Mouse (Mus musculus) liver, embryonic 16.5 days (tissue): Measurements from ENCODE around the gene Slc39a11. TPM values are rescaled to one million over a fixed set of nuclear protein-coding genes. Genes with fewer than 3 reads are reported as not detected.

ENCODE experiments used
- ATAC-seq: fragments of 200-750 bp; cut with Nextera tagmentation; 2 replicates; pipeline ENCODE4 v1.8.0; 2017; ENCODE audit warnings: low read depth, mild to moderate bottlenecking, moderate number of reproducible peaks, moderate library complexity
- H3K27ac ChIP-seq: fragments of 300-500 bp; sonication (generic); 2 replicates; pipeline ENCODE4 v1.5.1; 2014; ENCODE audit warnings: mild to moderate bottlenecking, low read length
- H3K27me3 ChIP-seq: fragments of 300-500 bp; sonication (generic); 2 replicates; pipeline ENCODE4 v1.6.1; 2014; ENCODE audit warnings: low read depth, low read length, mixed read lengths; ENCODE audit not compliant: control insufficient read depth, insufficient read depth
- H3K36me3 ChIP-seq: fragments of 300-500 bp; sonication (generic); 2 replicates; pipeline ENCODE4 v1.6.1; 2014; ENCODE audit warnings: mild to moderate bottlenecking; ENCODE audit not compliant: control insufficient read depth, insufficient read depth
- H3K4me1 ChIP-seq: fragments of 300-500 bp; sonication (generic); 2 replicates; pipeline ENCODE4 v1.6.1; 2014; ENCODE audit warnings: low read depth, low read length, mixed read lengths; ENCODE audit not compliant: control insufficient read depth
- H3K4me2 ChIP-seq: fragments of 300-500 bp; sonication (generic); 2 replicates; pipeline ENCODE4 v1.6.1; 2014; ENCODE audit warnings: low read depth, low read length, mixed read lengths
- H3K4me3 ChIP-seq: fragments of 300-500 bp; sonication (generic); 2 replicates; pipeline ENCODE4 v1.5.1; 2014; ENCODE audit warnings: low read depth, mild to moderate bottlenecking, low read length
- H3K9ac ChIP-seq: fragments of 300-500 bp; sonication (generic); 2 replicates; pipeline ENCODE4 v1.6.1; 2014; ENCODE audit warnings: low read depth, low read length
- H3K9me3 ChIP-seq: fragments of 300-500 bp; sonication (generic); replicated peaks from 2 replicates; pipeline ENCODE4 v1.6.1; 2016; ENCODE audit warnings: low read length; ENCODE audit not compliant: control insufficient read depth
- WGBS: fragments of 180-500 bp; shearing (Covaris S2); extraction: QIAGEN DNeasy Blood & Tissue Kit; methylation state at CpG from one replicate; pipeline ENCODE4 v1.1.7; 2014; ENCODE audit not compliant: insufficient replicate concordance; 5-methylcytosine and 5-hydroxymethylcytosine counted together
- polyA plus RNA-seq: library from polyadenylated mRNA; unstranded; fragments of >200 nt; fragmentation: Nextera tagmentation; extraction: Ambion mirVana; gene quantifications from 2 replicates; pipeline ENCODE4 v1.2.1, GENCODE M21; 2015

Slc39a11 gene
- polyA plus RNA-seq, 1 experiment from 2014 or later: 14.1 TPM

- ATAC-seq: no peak
- 58% methylated on average over 3 of the region's 3 CpGs for WGBS
- no peak overlapping the region for H3K4me3 ChIP-seq
- no peak overlapping the region for H3K27ac ChIP-seq
- no peaks in the 10 kb centered on the region for H3K27me3 ChIP-seq
- no peaks in the 10 kb centered on the region for H3K9me3 ChIP-seq
- no peak overlapping the region for H3K9ac ChIP-seq
- no peak overlapping the region for H3K4me2 ChIP-seq
- no peaks in the 10 kb centered on the region for H3K4me1 ChIP-seq
- H3K36me3 ChIP-seq: no peaks in the 10 kb centered on the region
Observed at GRCm38 (mm10) chr11:113225748-113226147, 424.1 kb downstream of the Slc39a11 start.

DNA sequence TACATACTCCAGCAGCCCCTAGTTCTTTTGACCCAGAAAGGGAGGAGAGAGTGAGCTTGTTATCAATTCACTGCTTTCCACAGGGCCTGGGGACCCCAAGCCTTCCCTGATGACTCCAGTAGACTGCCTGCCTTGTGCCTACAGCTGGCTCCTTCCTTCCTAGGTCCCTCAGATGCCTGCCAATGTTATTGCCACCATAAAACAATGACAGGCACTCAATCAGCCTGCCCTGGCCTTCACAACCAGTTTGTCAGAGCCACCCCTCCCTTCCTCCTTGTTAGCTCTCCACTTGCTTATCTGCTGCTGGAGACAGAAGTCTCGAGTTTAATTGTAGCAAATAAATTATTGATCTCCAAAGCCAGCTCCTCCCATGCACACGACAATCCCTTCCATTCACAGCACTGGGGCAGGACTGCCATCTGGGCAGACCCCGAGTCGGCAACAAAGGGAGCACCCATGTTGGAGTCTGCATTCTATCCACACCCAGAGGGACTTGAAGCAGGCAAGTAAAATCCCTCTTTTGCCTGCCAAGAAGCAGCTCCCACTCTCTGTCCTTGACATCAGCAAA is 426.0 kb downstream of the Slc39a11 start:
- no peaks in the 10 kb centered on the region for H3K9me3 ChIP-seq
- ATAC-seq: no peak
- no peaks in the 10 kb centered on the region for H3K4me1 ChIP-seq
- no peak overlapping the region for H3K4me2 ChIP-seq
- 32% methylated on average over 4 of the region's 4 CpGs for WGBS
- no peak overlapping the region for H3K4me3 ChIP-seq
- H3K36me3 ChIP-seq: no peaks in the 10 kb centered on the region
- H3K27ac ChIP-seq: no peak overlapping the region
- no peaks in the 10 kb centered on the region for H3K27me3 ChIP-seq
- H3K9ac ChIP-seq: no peak overlapping the region

DNA sequence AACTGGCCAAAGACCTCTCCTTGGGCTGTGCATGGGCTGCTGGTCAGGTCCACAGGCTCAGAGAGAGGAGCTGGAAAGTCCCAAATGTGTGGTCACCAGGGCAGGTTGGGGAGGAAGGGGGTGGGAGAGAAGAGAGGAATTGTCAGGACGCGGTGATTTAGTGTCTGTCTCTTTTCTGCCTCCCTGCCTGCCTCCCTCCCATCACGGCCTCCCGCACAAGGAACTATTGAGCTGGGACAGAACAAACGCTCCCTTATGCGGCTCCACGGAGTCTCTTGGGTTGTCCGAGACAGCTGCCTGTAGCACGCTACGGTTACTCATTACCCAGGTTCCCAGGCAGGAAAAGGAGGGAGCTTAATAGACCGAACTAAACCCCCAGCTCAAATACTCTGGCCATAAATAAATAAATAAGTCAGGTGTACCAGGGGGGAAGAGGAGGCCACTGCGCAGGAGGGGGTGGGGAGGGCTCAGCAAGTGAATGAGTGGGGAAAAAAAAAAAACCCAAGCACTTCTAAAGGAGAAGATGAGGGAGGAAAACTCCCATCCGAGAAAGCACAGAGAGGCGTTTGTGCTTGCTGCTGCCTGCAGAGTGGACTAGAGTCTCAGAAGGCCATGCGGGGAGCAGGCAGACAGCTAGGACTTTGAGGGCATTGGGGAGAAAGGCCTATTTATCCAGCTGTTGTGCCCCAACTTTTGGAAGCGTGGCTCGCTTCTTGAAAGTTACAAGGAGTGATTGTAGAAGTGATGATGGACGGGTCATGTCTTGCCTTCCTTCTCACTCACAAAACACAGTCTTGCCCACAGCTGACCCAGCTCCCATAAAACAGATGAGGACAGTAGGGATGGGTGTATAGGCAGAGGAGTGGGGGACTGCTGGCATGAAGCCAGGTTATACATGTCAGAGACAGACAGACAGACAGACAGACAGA is 428.3 kb downstream of the Slc39a11 start:
- Histone ChIP-seq H3K4me1 (no peaks in the 10 kb centered on the region), H3K4me2 (no peak overlapping the region), H3K36me3 (no peaks in the 10 kb centered on the region), H3K4me3 (no peak overlapping the region), H3K9me3 (no peaks in the 10 kb centered on the region), H3K27me3 (no peaks in the 10 kb centered on the region), H3K9ac (no peak overlapping the region), H3K27ac (no peak overlapping the region)
- ATAC-seq: no peak
- WGBS: 43% methylated on average over 18 of the region's 18 CpGs

GRCm38 (mm10) chr11:113220649-113221048 is 429.2 kb downstream of the Slc39a11 start:
- H3K4me2 ChIP-seq: no peak overlapping the region
- no peaks in the 10 kb centered on the region for H3K9me3 ChIP-seq
- H3K9ac ChIP-seq: no peak overlapping the region
- ATAC-seq: no peak
- H3K27ac ChIP-seq: no peak overlapping the region
- WGBS: 41% methylated on average over 2 of the region's 2 CpGs
- no peaks in the 10 kb centered on the region for H3K36me3 ChIP-seq
- no peak overlapping the region for H3K4me3 ChIP-seq
- H3K4me1 ChIP-seq: no peaks in the 10 kb centered on the region
- H3K27me3 ChIP-seq: no peaks in the 10 kb centered on the region

GRCm38 (mm10) chr11:113214741-113215140 is 435.1 kb downstream of the Slc39a11 start:
- H3K9ac ChIP-seq: no peak overlapping the region
- no peaks in the 10 kb centered on the region for H3K9me3 ChIP-seq
- no peaks in the 10 kb centered on the region for H3K36me3 ChIP-seq
- no peak overlapping the region for H3K4me2 ChIP-seq
- H3K4me3 ChIP-seq: no peak overlapping the region
- H3K4me1 ChIP-seq: no peaks in the 10 kb centered on the region
- no peaks in the 10 kb centered on the region for H3K27me3 ChIP-seq
- 65% methylated on average over 7 of the region's 7 CpGs for WGBS
- no peak overlapping the region for H3K27ac ChIP-seq
- no peak for ATAC-seq

DNA sequence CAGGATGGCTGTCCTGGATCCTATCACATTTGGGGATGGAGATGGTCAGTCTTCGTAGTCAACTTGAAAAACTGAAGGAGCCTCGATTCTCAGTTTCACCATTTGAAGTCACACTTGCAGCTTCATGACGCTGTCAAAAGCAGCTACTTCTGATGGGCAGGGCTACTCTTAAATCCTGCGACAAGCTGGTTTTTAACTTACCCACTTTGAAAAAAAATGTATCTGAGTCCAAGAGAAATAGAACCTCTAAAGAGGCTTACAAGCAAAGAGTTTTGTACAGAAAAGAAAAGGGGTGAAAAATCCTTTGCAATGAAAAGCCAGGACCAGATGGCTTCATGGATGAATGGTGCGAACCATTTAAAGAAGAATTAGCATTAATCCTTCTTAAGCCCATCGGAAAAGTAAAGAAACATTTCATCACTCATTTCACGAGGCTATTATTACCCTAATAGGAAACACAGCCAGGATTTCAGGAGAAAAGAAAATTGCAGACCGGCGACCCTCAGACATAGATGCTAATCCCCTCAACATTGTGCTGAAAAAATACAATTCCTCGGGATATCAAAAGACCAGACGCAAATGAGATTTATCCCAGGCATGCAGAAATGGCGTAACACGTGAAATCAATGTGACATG is 437.4 kb downstream of the Slc39a11 start:
- no peak overlapping the region for H3K27ac ChIP-seq
- WGBS: 58% methylated on average over 13 of the region's 13 CpGs
- no peak overlapping the region for H3K4me2 ChIP-seq
- no peak for ATAC-seq
- no peaks in the 10 kb centered on the region for H3K27me3 ChIP-seq
- no peaks in the 10 kb centered on the region for H3K9me3 ChIP-seq
- H3K4me3 ChIP-seq: no peak overlapping the region
- H3K36me3 ChIP-seq: no peaks in the 10 kb centered on the region
- no peak overlapping the region for H3K9ac ChIP-seq
- H3K4me1 ChIP-seq: no peaks in the 10 kb centered on the region

- Histone ChIP-seq H3K4me1 (no peaks in the 10 kb centered on the region), H3K27ac (no peak overlapping the region), H3K9ac (no peak overlapping the region), H3K27me3 (no peaks in the 10 kb centered on the region), H3K4me2 (no peak overlapping the region), H3K9me3 (no peaks in the 10 kb centered on the region), H3K36me3 (no peaks in the 10 kb centered on the region), H3K4me3 (no peak overlapping the region)
- ATAC-seq: no peak
- 58% methylated on average over 16 of the region's 16 CpGs for WGBS
Observed at GRCm38 (mm10) chr11:113209220-113209878, 440.5 kb downstream of the Slc39a11 start.

DNA sequence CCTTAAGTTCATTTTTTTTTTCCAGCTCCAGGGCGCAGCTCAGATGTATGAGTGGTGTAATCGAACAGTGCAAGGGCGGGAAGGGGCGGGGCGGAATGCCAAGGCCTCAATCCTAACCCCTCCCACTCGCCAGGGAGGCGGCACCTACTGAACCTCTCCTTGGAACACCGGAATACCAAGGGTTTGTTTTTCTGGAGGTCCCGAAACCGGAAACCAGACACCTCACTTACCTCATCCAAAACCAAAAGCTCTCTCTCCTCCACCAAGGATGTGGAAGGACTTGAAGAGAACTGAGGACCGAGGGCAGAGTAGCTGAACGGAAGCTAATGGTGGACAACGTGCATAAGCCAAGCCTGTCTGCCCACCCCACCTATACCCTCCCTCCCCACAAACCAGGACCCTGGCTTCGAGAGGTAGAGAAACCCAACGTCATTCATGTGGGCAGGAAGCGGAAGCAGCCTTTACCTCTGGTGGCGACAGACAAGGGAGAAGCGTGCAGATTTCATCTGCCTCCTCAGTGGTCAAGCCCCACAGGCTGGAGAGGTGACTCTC is 441.3 kb downstream of the Slc39a11 start:
- no peak for ATAC-seq
- no peak overlapping the region for H3K9ac ChIP-seq
- no peaks in the 10 kb centered on the region for H3K36me3 ChIP-seq
- no peaks in the 10 kb centered on the region for H3K27me3 ChIP-seq
- H3K4me3 ChIP-seq: no peak overlapping the region
- H3K4me1 ChIP-seq: no peaks in the 10 kb centered on the region
- no peak overlapping the region for H3K4me2 ChIP-seq
- WGBS: 53% methylated on average over 18 of the region's 18 CpGs
- H3K9me3 ChIP-seq: no peaks in the 10 kb centered on the region
- H3K27ac ChIP-seq: no peak overlapping the region
